Mouse (Mus musculus): Measurements from ENCODE around the gene Tbc1d32.
"Not testable (repeated sequence)": the region's sequence is repeated elsewhere in the genome, so short reads cannot be mapped to it uniquely, and the experiment has no call there.

Tbc1d32 gene

GRCm38 (mm10) chr10:56228568-56229209, at the start of gene Tbc1d32:
Tbc1d32 (minus strand) TSS chr10:56228689.
- in situ Hi-C loops (cut with MboI; ENCODE audit: unreplicated experiment in 2 of 2), result loop anchor here in 1 of 2 experiments (10.0 kb wide), 1 partner anchor 124 kb away; the partner anchor contains the start of gene Msl3l2

- in situ Hi-C loops (cut with MboI; ENCODE audit: unreplicated experiment in 2 of 2), result loop anchor here in 1 of 2 experiments (10.0 kb wide), 1 partner anchor 123 kb away; the partner anchor contains the start of gene Msl3l2
These were observed 666 bp downstream of the Tbc1d32 start for GRCm38 (mm10) chr10:56227771-56228275.

GRCm38 (mm10) chr10:56215797-56216196, 12.7 kb downstream of the Tbc1d32 start:
- in situ Hi-C loops (cut with MboI; ENCODE audit: unreplicated experiment in 2 of 2), result no loop called here

GRCm38 (mm10) chr10:56210343-56210742, 18.1 kb downstream of the Tbc1d32 start:
- in situ Hi-C loops (cut with MboI; ENCODE audit: unreplicated experiment in 2 of 2), result no loop called here

GRCm38 (mm10) chr10:56206802-56207404, 21.6 kb downstream of the Tbc1d32 start:
- in situ Hi-C loops (cut with MboI; ENCODE audit: unreplicated experiment in 2 of 2), result no loop called here

GRCm38 (mm10) chr10:56204348-56204747, 24.1 kb downstream of the Tbc1d32 start:
- in situ Hi-C loops (cut with MboI; ENCODE audit: unreplicated experiment in 2 of 2), result no loop called here

- in situ Hi-C loops (cut with MboI; ENCODE audit: unreplicated experiment in 2 of 2), result no loop called here
These were observed 28.6 kb downstream of the Tbc1d32 start for GRCm38 (mm10) chr10:56199902-56200301.

- in situ Hi-C loops (cut with MboI; ENCODE audit: unreplicated experiment in 2 of 2), result no loop called here
These were observed 29.8 kb downstream of the Tbc1d32 start for GRCm38 (mm10) chr10:56198691-56199090.

GRCm38 (mm10) chr10:56194310-56194709, 34.2 kb downstream of the Tbc1d32 start:
- in situ Hi-C loops (cut with MboI; ENCODE audit: unreplicated experiment in 2 of 2), result no loop called here

- in situ Hi-C loops (cut with MboI; ENCODE audit: unreplicated experiment in 2 of 2), result no loop called here
These were observed 46.8 kb downstream of the Tbc1d32 start for GRCm38 (mm10) chr10:56181727-56182126.

GRCm38 (mm10) chr10:56173184-56173583, 55.3 kb downstream of the Tbc1d32 start:
- in situ Hi-C loops (cut with MboI; ENCODE audit: unreplicated experiment in 2 of 2), result no loop called here

GRCm38 (mm10) chr10:56167721-56168120, 60.8 kb downstream of the Tbc1d32 start:
- in situ Hi-C loops (cut with MboI; ENCODE audit: unreplicated experiment in 2 of 2), result not testable (repeated sequence)

- in situ Hi-C loops (cut with MboI; ENCODE audit: unreplicated experiment in 2 of 2), result no loop called here
These were observed 62.7 kb downstream of the Tbc1d32 start for GRCm38 (mm10) chr10:56165758-56166157.

GRCm38 (mm10) chr10:56164411-56164810, 64.1 kb downstream of the Tbc1d32 start:
- in situ Hi-C loops (cut with MboI; ENCODE audit: unreplicated experiment in 2 of 2), result no loop called here

- in situ Hi-C loops (cut with MboI; ENCODE audit: unreplicated experiment in 2 of 2), result no loop called here
These were observed 69.7 kb downstream of the Tbc1d32 start for GRCm38 (mm10) chr10:56158748-56159147.

- in situ Hi-C loops (cut with MboI; ENCODE audit: unreplicated experiment in 2 of 2), result no loop called here
These were observed 70.3 kb downstream of the Tbc1d32 start for GRCm38 (mm10) chr10:56158207-56158606.

GRCm38 (mm10) chr10:56156956-56157355, 71.5 kb downstream of the Tbc1d32 start:
- in situ Hi-C loops (cut with MboI; ENCODE audit: unreplicated experiment in 2 of 2), result no loop called here

- in situ Hi-C loops (cut with MboI; ENCODE audit: unreplicated experiment in 2 of 2), result no loop called here
These were observed 79.6 kb downstream of the Tbc1d32 start for GRCm38 (mm10) chr10:56148920-56149319.

- in situ Hi-C loops (cut with MboI; ENCODE audit: unreplicated experiment in 2 of 2), result no loop called here
These were observed 91.3 kb downstream of the Tbc1d32 start for GRCm38 (mm10) chr10:56137191-56137590.

- in situ Hi-C loops (cut with MboI; ENCODE audit: unreplicated experiment in 2 of 2), result no loop called here
These were observed 98.8 kb downstream of the Tbc1d32 start for GRCm38 (mm10) chr10:56129642-56130041.

- in situ Hi-C loops (cut with MboI; ENCODE audit: unreplicated experiment in 2 of 2), result no loop called here
These were observed 101.5 kb downstream of the Tbc1d32 start for GRCm38 (mm10) chr10:56126972-56127371.

Measured in v-Abl transformed pro-B cells (cell line).